Mouse (Mus musculus): ENCODE measurements at regions not wholly inside any gene's neighbourhood (a gene's known extent, or its start where the extent isn't known, plus 50 kb on each side); places are given as distances from the start of the nearest gene placed in this dataset.

- DNase-seq: no peak
These were observed 289.0 kb upstream of the Tnc start for GRCm38 (mm10) chr4:64335814-64336213.

DNA sequence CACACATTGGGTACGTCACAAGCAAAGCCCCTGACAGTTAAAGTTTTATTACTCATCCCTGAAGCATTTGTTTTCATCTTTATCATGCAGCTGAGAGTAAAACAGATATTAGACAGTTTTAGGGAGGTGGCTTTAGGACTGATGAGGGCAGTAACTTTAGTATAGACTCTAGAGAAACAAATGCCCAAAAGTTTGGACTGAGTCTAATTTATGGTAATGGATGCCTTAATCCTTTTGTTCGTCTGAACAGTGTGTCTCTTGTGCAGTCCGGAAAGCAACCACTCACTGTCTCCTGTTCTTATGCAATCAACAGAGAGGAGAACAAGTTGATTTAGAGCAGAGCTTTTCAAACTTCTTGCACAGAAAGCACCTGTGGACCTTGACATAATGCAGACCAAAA lies 283.4 kb upstream of the Tnc start:
- DNase-seq: no peak

GRCm38 (mm10) chr4:64324391-64324790 lies 277.6 kb upstream of the Tnc start:
- DNase-seq: no peak

DNA sequence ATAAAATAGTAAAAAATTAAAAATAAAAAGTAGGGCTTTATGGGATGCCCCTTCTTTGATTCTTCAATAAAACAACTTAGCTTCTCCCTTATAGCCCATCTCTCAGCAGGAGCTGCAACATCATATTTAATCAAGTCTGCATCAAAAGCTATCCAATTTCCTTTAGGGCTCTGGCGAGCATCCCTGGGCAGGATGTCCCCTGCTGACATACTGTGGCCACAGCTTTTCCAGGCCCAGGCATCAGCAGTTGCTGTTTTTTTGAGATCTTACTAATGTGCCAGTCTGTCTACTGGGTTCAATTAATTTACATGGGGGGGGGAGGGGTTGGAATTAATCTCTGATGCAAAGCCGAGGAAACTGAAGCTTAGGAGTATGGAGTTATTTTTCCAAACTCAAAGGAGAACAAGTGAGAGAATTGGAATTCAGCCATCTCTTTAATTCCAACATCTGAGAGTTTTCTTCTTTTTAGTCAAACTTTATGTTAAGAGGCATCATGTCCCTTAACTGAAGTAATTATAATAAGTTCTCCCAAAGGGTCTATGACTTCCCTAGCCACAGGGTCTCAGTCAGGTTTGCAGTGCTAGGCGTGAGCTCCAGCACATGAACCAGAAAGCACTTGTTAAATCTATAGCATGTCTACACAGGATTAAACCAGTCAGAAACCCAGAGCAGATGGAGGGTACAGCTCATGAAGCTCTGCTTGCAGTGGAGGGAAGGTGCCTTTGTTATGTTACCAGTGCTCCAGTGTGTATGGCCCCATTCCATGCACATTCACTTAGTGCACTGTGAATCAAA lies 269.9 kb upstream of the Tnc start:
- DNase-seq: no peak

GRCm38 (mm10) chr4:64296941-64297340 lies 250.1 kb upstream of the Tnc start:
- DNase-seq: no peak

- no peak for DNase-seq
These were observed 235.7 kb upstream of the Tnc start for GRCm38 (mm10) chr4:64282471-64282870.

- DNase-seq: no peak
These were observed 230.2 kb upstream of the Tnc start for GRCm38 (mm10) chr4:64276980-64277379.

DNA sequence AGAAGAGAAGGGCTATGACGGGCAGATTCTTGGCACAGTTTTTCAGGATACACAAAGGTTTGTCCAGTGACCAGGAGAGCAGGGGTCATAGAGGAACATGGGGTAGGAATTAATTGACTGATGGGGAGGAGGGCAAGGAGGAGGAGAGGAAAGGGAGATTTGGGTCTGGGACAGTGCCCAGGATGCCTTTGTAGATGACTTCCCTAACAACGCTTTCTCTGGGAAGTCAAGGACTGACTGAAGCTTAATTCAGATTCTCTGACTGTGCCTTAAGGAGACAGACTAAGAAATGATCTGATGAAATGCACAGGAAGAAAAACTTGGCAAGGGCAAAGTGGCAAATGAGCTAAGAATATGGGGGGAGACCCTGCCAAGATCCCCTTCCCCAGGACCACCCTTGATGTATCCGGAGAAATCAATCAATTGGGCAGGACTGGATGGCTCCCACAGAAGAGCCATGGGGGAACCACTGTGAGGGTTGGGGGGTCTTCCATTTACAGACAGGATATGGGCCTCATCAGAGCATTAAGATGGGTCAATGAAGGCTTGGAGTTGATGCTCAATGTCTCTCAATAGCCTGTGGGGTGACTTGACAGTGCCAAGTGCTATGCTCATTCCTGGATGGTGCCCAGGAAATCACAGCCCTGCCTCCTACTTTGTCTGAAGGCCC lies 227.6 kb upstream of the Tnc start:
- no peak for DNase-seq

DNA sequence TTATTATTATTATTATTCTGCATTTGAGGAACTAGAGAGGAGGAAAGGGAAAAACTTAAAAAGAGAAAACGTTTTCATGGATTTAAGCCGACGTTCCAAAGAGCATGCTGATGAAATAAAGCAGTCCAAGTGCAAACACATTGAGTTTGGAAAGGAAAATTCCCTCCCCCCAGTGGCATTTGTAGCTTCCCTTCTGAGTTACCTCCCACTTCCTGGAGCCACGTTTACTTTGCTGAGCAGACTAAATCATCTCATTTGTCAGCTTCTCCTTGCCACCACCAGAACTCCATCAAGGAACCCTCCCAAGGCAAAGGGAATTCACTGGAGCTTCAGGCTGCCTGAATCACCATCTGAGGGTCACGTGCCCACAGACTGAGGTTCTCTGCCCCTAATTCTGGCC lies 223.0 kb upstream of the Tnc start:
- no peak for DNase-seq

GRCm38 (mm10) chr4:64269117-64269516 lies 222.3 kb upstream of the Tnc start:
- DNase-seq: no peak

DNA sequence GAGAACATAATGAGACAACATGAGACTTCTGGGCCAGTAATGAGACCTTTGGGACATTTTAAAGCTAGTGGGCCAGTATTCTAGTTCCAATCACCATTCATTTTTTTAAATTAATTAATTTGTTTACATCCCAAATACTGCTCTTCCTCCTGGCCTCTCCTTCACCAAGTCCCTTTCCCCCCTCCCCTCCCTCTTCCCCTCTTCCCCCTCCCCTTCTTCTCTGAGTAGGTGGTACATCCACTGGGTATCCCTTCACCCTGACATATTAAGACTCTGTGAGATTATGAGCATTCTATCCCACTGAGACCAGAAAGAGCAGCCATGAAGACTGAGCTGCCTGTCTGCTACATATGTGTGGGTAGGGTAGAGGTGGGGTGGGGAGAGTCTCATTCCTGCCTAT lies 213.7 kb upstream of the Tnc start:
- DNase-seq: no peak

- DNase-seq: no peak
These were observed 213.3 kb upstream of the Tnc start for GRCm38 (mm10) chr4:64260188-64260444.

- DNase-seq: no peak
These were observed 212.8 kb upstream of the Tnc start for GRCm38 (mm10) chr4:64259348-64260187.

DNA sequence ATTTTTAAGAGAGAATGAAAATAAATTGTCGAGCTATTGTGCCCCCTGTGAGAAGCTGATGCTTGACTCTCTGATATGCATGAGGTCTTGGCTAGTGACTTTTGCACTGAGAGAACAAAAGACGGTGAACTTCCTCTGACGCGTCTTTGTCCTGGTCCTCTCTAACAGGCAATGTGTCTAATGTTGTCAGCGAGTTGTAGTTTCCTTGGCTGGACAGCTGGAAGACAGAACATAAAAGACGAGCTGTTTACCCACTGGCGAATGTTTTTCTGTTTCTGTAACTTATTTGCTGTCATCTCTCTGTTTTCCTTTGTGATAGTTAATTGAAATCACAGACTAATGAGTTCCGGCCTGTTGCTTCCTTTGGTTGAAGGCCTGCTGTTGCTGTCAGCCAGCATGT lies 208.4 kb upstream of the Tnc start:
- DNase-seq: no peak

GRCm38 (mm10) chr4:64250691-64251090 lies 203.9 kb upstream of the Tnc start:
- DNase-seq: no peak

- no peak for DNase-seq
These were observed 191.5 kb upstream of the Tnc start for GRCm38 (mm10) chr4:64238196-64238740.

DNA sequence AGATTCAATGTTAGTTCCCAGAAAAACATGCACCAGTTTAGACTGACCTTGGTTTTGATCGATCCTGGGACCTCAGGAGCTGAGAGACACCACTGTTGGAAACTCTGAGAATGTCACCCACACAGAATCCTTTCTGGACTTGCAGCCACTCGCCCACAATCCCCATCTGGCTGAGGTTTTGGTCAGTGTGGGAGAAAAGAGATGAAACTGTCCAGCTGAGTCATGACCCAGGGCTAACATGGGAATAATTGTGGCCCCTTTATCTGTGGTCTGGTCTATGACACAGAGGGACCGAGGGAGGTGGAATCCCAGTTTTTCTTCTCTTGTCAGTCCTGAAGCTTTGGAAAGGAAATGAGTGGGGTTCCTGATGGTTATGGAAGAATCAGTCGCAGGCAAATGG lies 188.7 kb upstream of the Tnc start:
- DNase-seq: no peak

DNA sequence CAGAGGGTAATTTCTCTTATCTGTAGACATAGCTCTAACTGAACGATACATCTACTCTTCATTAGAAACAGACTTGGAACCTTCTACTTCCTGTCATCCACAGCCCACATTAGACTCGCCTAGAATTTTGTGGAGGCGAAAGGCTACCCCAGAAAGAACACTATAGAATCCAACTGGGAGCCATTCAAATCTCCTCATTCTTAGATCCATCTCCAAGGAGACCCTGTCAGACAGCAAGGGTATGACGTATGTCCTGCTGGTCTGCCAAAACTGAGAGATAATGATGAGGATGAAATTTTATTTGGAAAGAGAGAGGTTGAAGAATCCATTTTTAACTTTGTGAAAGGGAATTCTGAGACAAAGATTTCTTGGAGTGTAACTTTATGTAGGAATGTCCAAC lies 185.3 kb upstream of the Tnc start:
- no peak for DNase-seq

DNA sequence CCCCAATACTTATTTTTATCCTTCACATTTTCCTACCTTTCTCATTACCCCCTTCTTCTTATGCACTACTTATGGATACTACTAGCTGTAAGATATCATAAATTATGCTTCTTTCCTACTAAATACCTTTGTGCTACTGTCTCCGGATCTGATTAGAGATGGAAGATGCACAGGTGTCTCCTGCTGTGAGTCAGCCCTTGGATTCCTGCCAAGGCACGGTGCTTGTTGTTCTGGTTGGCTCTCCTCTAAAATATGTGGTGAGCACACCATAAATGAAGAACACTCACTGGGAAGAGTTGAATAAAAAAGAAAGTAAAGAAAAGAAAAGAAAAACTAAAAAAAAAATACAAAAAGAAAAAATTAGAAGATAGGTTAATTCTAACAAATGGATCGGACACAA lies 181.5 kb upstream of the Tnc start:
- DNase-seq: no peak

DNA sequence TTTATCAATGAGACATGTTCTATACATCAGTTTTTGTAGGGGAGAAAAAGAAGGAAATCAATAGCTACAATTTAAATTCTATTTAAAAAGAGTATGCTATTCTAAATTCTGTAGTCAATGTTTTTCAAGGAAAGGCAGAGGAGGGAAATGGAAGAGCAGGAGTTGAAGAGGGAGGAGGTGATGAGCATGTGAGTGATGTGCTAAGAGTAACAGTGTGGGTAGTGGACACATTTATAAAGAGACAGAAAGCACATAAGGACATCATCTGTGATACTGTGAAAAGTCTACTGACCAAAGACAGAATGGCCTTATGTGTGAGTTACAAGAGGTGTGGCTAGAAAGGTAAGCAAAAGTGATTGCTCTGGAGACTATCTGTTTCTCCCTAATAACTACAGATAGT lies 179.8 kb upstream of the Tnc start:
- no peak for DNase-seq

GRCm38 (mm10) chr4:64224918-64225317 lies 178.1 kb upstream of the Tnc start:
- no peak for DNase-seq

GRCm38 (mm10) chr4:64219802-64220201 lies 173.0 kb upstream of the Tnc start:
- DNase-seq: no peak

DNA sequence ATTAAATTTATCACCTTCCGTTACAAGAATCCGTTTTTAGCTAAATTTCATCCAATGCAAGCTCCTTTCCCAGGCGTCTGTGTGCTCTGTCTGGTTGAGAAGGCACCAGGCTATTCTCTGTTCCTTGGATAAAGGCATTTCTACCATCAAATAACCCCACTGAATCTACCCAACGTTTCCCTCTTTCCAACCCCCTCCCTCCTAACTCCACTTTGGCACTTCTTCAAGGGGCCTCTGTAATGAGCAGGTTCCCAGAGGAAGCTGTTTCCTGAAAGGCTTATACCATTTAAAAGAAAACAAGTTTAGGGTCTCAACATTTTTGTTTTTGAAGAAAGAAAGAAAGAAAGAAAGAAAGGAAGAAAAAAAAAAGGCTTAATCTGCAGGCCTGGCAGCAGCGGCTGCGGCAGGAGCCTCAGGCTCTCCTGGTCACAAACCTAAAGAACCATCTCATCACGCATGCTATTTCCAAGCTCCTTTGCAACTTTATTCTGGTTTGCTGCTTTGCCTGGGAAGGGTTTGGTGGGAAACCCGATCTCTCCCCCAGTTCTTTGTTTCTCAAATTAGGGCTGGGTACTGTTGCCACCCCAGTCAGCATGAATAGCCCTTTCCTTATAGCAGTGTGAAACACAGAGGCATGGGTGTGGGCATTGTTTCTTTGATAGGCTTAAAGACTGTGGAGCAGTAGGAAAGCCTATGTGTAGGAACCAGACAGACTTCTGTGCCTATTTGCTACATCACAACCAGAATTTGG lies 160.5 kb upstream of the Tnc start:
- DNase-seq: no peak

Data from kidney, postnatal 25 days (tissue).